Comparison of ENCODE assay signal across 15 mouse cellular contexts in genomic region chr8:111509278-111509677, GRCm38 (mm10). TPM values are rescaled to one million over a fixed set of nuclear protein-coding genes. Genes with fewer than 3 reads are reported as not detected.
DNase-seq lines count a peak whose midpoint lies in the region; ATAC-seq and TF ChIP-seq lines count a peak whose summit lies in the region.
"Had no signal": no experiment of that assay in that cellular context is flagged by ENCODE, and none has a peak within 500 bp of the region (broad histone marks: within the 10 kb centered on the region; RNA-seq: fewer than 3 reads in every experiment).

No protein-coding gene starts in this region.

- H3K36me3 ChIP-seq in heart, embryonic 14.5 days (ENCODE audit: control insufficient read depth, insufficient read depth, low read length), result no peaks in the 10 kb centered on the region
- no peaks in the 10 kb centered on the region for H3K36me3 ChIP-seq in liver, embryonic 16.5 days (ENCODE audit: control insufficient read depth, insufficient read depth)
- peaks cover 2% of the 10 kb centered on the region; the same call in 1 of the 2 replicates for H3K36me3 ChIP-seq in hindbrain, embryonic 14.5 days (replicated peaks; ENCODE audit: control insufficient read depth, insufficient read depth)
- H3K36me3 ChIP-seq: limb, embryonic 15.5 days; neural tube, embryonic 15.5 days had no signal

- DNase-seq in lung, adult 2 months, result no peak
- no peak for DNase-seq in lung, postnatal 14 days
- no peak for DNase-seq in hindbrain, embryonic 14.5 days (ENCODE audit: low spot score)
- DNase-seq in frontal cortex, postnatal 25 days (ENCODE audit: low spot score in 2 of 2), result no peak
- DNase-seq: adrenal gland, postnatal 10 days; cerebellum, adult 18-20 months had no signal

- H3K4me3 ChIP-seq in lung, adult 2 months (replicated peaks; ENCODE audit: extremely low read depth, low read depth, low read length), result peak overlapping the region; percentile 39
- no peak overlapping the region for H3K4me3 ChIP-seq in heart, embryonic 14.5 days (ENCODE audit: control insufficient read depth in 1 of 2, insufficient read depth in 1 of 2, low read depth in 1 of 2, low read length in 2 of 2)
- peak overlapping the region; percentile 26 for H3K4me3 ChIP-seq in liver, embryonic 16.5 days (ENCODE audit: low read depth, low read length)
- H3K4me3 ChIP-seq in hindbrain, embryonic 14.5 days (replicated peaks; ENCODE audit: low read length), result no peak overlapping the region
- H3K4me3 ChIP-seq: limb, embryonic 15.5 days; neural tube, embryonic 15.5 days had no signal

- WGBS in lung, adult 2 months, result 54% methylated on average over 11 of the region's 11 CpGs
- WGBS in heart, embryonic 14.5 days, result 40% methylated on average over 11 of the region's 11 CpGs
- 16% methylated on average over 11 of the region's 11 CpGs for WGBS in liver, embryonic 16.5 days (ENCODE audit: insufficient replicate concordance)
- 85% methylated on average over 11 of the region's 11 CpGs for WGBS in hindbrain, embryonic 14.5 days

- ATAC-seq in heart, embryonic 14.5 days (ENCODE audit: insufficient number of reproducible peaks, insufficient read depth, low FRiP score, low read depth), result no peak
- ATAC-seq in liver, embryonic 16.5 days (ENCODE audit: low read depth), result peak; percentile 84
- peak; percentile 87 for ATAC-seq in megakaryocyte-erythroid progenitor cell, adult 5-6 weeks (replicated peaks; ENCODE audit: low FRiP score, low TSS enrichment, poor library complexity, severe bottlenecking)
- no peak for ATAC-seq in hindbrain, embryonic 14.5 days (ENCODE audit: low FRiP score)
- ATAC-seq in megakaryocyte, adult 5-6 weeks (ENCODE audit: poor library complexity, severe bottlenecking), result no peak
- ATAC-seq: CD4-positive, CD25-positive, alpha-beta regulatory T cell, adult 4 months; intestine, embryonic 16.5 days; Patski had no signal

- H3K9ac ChIP-seq in heart, embryonic 14.5 days (ENCODE audit: low read length), result no peak overlapping the region
- no peak overlapping the region for H3K9ac ChIP-seq in liver, embryonic 16.5 days (ENCODE audit: low read depth, low read length)
- H3K9ac ChIP-seq in hindbrain, embryonic 14.5 days, result no peak overlapping the region
- H3K9ac ChIP-seq: limb, embryonic 15.5 days; neural tube, embryonic 15.5 days had no signal

- H3K27me3 ChIP-seq in heart, embryonic 14.5 days (ENCODE audit: control insufficient read depth, insufficient read depth, low read length), result no peaks in the 10 kb centered on the region
- no peaks in the 10 kb centered on the region for H3K27me3 ChIP-seq in liver, embryonic 16.5 days (ENCODE audit: control insufficient read depth, insufficient read depth, low read depth, low read length)
- H3K27me3 ChIP-seq in hindbrain, embryonic 14.5 days (ENCODE audit: control insufficient read depth, insufficient read depth, low read length), result no peaks in the 10 kb centered on the region
- H3K27me3 ChIP-seq: limb, embryonic 15.5 days; neural tube, embryonic 15.5 days; Patski had no signal

- TF ChIP-seq CTCF in lung, adult 2 months (IDR thresholded peaks at IDR 0.05; ENCODE audit: insufficient read depth, low read length), result no peak

- TF ChIP-seq POLR2A in lung, adult 2 months (IDR thresholded peaks at IDR 0.05; ENCODE audit: borderline replicate concordance, extremely low read depth, low read depth, low read length), result no peak

- H3K4me1 ChIP-seq in lung, adult 2 months (ENCODE audit: control insufficient read depth, insufficient read depth, low read length), result peaks cover 4% of the 10 kb centered on the region
- peaks cover 23 to 30% of the 10 kb centered on the region in 2 experiments for H3K4me1 ChIP-seq in heart, embryonic 14.5 days (ENCODE audit: control insufficient read depth in 2 of 2, insufficient read depth in 2 of 2, low read length in 2 of 2)
- H3K4me1 ChIP-seq in liver, embryonic 16.5 days (ENCODE audit: control insufficient read depth, low read depth, low read length), result peaks cover 17% of the 10 kb centered on the region
- peaks cover 8% of the 10 kb centered on the region; the same call in 1 of the 2 replicates for H3K4me1 ChIP-seq in hindbrain, embryonic 14.5 days (replicated peaks; ENCODE audit: control insufficient read depth, insufficient read depth, low read length)

- H3K9me3 ChIP-seq in heart, embryonic 14.5 days (ENCODE audit: control insufficient read depth, low read length), result no peaks in the 10 kb centered on the region
- no peaks in the 10 kb centered on the region for H3K9me3 ChIP-seq in liver, embryonic 16.5 days (replicated peaks; ENCODE audit: control insufficient read depth, low read length)
- H3K9me3 ChIP-seq in hindbrain, embryonic 14.5 days (ENCODE audit: control insufficient read depth, low read length), result no peaks in the 10 kb centered on the region
- H3K9me3 ChIP-seq: limb, embryonic 15.5 days; neural tube, embryonic 15.5 days had no signal

- no peak overlapping the region for H3K4me2 ChIP-seq in heart, embryonic 14.5 days (ENCODE audit: low read length)
- H3K4me2 ChIP-seq in liver, embryonic 16.5 days (ENCODE audit: low read depth, low read length), result peak overlapping the region; percentile 56
- no peak overlapping the region for H3K4me2 ChIP-seq in hindbrain, embryonic 14.5 days (replicated peaks)
- H3K4me2 ChIP-seq: limb, embryonic 15.5 days; neural tube, embryonic 15.5 days had no signal

- peak overlapping the region; percentile 9 to 59; a peak in 3 of 4 replicates for H3K27ac ChIP-seq in heart, embryonic 14.5 days (replicated peaks in 1 of 2; ENCODE audit: control insufficient read depth in 1 of 2, insufficient read depth in 1 of 2, low read depth in 2 of 2, low read length in 2 of 2)
- peak overlapping the region; percentile 66 for H3K27ac ChIP-seq in liver, embryonic 16.5 days (ENCODE audit: low read length)
- no peak overlapping the region for H3K27ac ChIP-seq in hindbrain, embryonic 14.5 days
- H3K27ac ChIP-seq: limb, embryonic 15.5 days; neural tube, embryonic 15.5 days had no signal

RNA-seq across cellular contexts. Expression of gene Wdr59, which starts 12.6 kb away (rescaled TPM):
- polyA plus RNA-seq in lung, adult 2 months (2012; rRNA removed), result 6.7 and 8.9 TPM in 2 replicates
- polyA plus RNA-seq in heart, embryonic 14.5 days (2014; fragmentation: Nextera tagmentation; extraction: Ambion mirVana), result 3.0 and 3.4 TPM in 2 replicates
- polyA plus RNA-seq in liver, embryonic 16.5 days (2015; fragmentation: Nextera tagmentation; extraction: Ambion mirVana), result 1.7 and 2.0 TPM in 2 replicates
- 14.4 and 16.0 TPM in 2 replicates for total RNA-seq in megakaryocyte-erythroid progenitor cell, adult 5-6 weeks (2014; fragmentation: Nextera tagmentation)
- total RNA-seq in megakaryocyte-erythroid progenitor cell, adult 5-6 weeks (2017), result 11.9 and 14.1 TPM in 2 replicates
- 6.5 and 6.6 TPM in 2 replicates for polyA plus RNA-seq in hindbrain, embryonic 14.5 days (2014; fragmentation: Nextera tagmentation; extraction: Ambion mirVana)
- total RNA-seq in megakaryocyte, adult 5-6 weeks (2015), result 3.1 and 3.3 TPM in 2 replicates
- 1.5 and 2.1 TPM in 2 replicates for total RNA-seq in megakaryocyte, adult 5-6 weeks (2017)

RNA-seq across cellular contexts. Expression of gene Znrf1, which starts 26.6 kb away (rescaled TPM):
- polyA plus RNA-seq in lung, adult 2 months (2012; rRNA removed), result 103 and 116 TPM in 2 replicates
- 29.7 and 33.8 TPM in 2 replicates for polyA plus RNA-seq in heart, embryonic 14.5 days (2014; fragmentation: Nextera tagmentation; extraction: Ambion mirVana)
- 3.6 and 4.8 TPM in 2 replicates for polyA plus RNA-seq in liver, embryonic 16.5 days (2015; fragmentation: Nextera tagmentation; extraction: Ambion mirVana)
- total RNA-seq in megakaryocyte-erythroid progenitor cell, adult 5-6 weeks (2014; fragmentation: Nextera tagmentation), result 54.1 and 55.3 TPM in 2 replicates
- total RNA-seq in megakaryocyte-erythroid progenitor cell, adult 5-6 weeks (2017), result 21.4 and 25.9 TPM in 2 replicates
- polyA plus RNA-seq in hindbrain, embryonic 14.5 days (2014; fragmentation: Nextera tagmentation; extraction: Ambion mirVana), result 108 and 116 TPM in 2 replicates
- 67.1 and 73.4 TPM in 2 replicates for total RNA-seq in megakaryocyte, adult 5-6 weeks (2015)
- 39.3 and 50.3 TPM in 2 replicates for total RNA-seq in megakaryocyte, adult 5-6 weeks (2017)

Comparison
In these comparisons a context has a peak if more than half of its experiments do, and no peak if none do; other contexts are left out.
1. H3K4me3 ChIP-seq: peak in lung, adult 2 months (single experiment) and liver, embryonic 16.5 days (single experiment); none in heart, embryonic 14.5 days (0 of 2) and hindbrain, embryonic 14.5 days (single experiment).
2. ATAC-seq: peak in liver, embryonic 16.5 days (single experiment) and megakaryocyte-erythroid progenitor cell, adult 5-6 weeks (single experiment); none in heart, embryonic 14.5 days (single experiment), hindbrain, embryonic 14.5 days (single experiment) and megakaryocyte, adult 5-6 weeks (single experiment).